Mouse (Mus musculus) liver, embryonic 15.5 days (tissue): Measurements from ENCODE around the gene Kctd19. TPM values are rescaled to one million over a fixed set of nuclear protein-coding genes. Genes with fewer than 3 reads are reported as not detected.

Experiments
- ATAC-seq: fragments of 200-750 bp; cut with Nextera tagmentation; 2 replicates; pipeline ENCODE4 v1.8.0; 2017; ENCODE audit warnings: moderate number of reproducible peaks, mild to moderate bottlenecking, moderate library complexity; ENCODE audit not compliant: insufficient read depth
- H3K27ac ChIP-seq: fragments of 300-500 bp; sonication (generic); replicated peaks from 2 replicates; pipeline ENCODE4 v1.5.1; 2015; ENCODE audit warnings: mild to moderate bottlenecking, inconsistent platforms
- H3K27me3 ChIP-seq: fragments of 300-500 bp; sonication (generic); 2 replicates; pipeline ENCODE4 v1.6.1; 2015; ENCODE audit warnings: mild to moderate bottlenecking, inconsistent platforms
- H3K36me3 ChIP-seq: fragments of 300-500 bp; sonication (generic); replicated peaks from 2 replicates; pipeline ENCODE4 v1.6.1; 2015; ENCODE audit warnings: moderate library complexity, mild to moderate bottlenecking, inconsistent platforms
- H3K4me1 ChIP-seq: fragments of 300-500 bp; sonication (generic); replicated peaks from 2 replicates; pipeline ENCODE4 v1.6.1; 2015; ENCODE audit warnings: inconsistent platforms
- H3K4me2 ChIP-seq: fragments of 300-500 bp; sonication (generic); 2 replicates; pipeline ENCODE4 v1.6.1; 2015; ENCODE audit warnings: moderate library complexity, mild to moderate bottlenecking, inconsistent platforms
- H3K4me3 ChIP-seq: fragments of 300-500 bp; sonication (generic); replicated peaks from 2 replicates; pipeline ENCODE4 v1.5.1; 2015; ENCODE audit warnings: mild to moderate bottlenecking, inconsistent platforms
- H3K9ac ChIP-seq: fragments of 300-500 bp; sonication (generic); 2 replicates; pipeline ENCODE4 v1.6.1; 2015; ENCODE audit warnings: moderate library complexity, mild to moderate bottlenecking, inconsistent platforms
- H3K9me3 ChIP-seq: fragments of 300-500 bp; sonication (generic); replicated peaks from 2 replicates; pipeline ENCODE4 v1.6.1; 2016; ENCODE audit warnings: inconsistent platforms
- WGBS: fragments of 180-500 bp; shearing (Covaris S2); methylation state at CpG from one replicate; pipeline ENCODE4 v1.1.7; 2015; ENCODE audit warnings: mixed read lengths; ENCODE audit not compliant: insufficient replicate concordance; 5-methylcytosine and 5-hydroxymethylcytosine counted together
- polyA plus RNA-seq: library from polyadenylated mRNA; unstranded; fragments of >200 nt; fragmentation: Nextera tagmentation; extraction: Ambion mirVana; gene quantifications from 2 replicates; pipeline ENCODE4 v1.2.1, GENCODE M21; 2015

The Kctd19 gene
- polyA plus RNA-seq, 1 experiment from 2014 or later = not detected

DNA sequence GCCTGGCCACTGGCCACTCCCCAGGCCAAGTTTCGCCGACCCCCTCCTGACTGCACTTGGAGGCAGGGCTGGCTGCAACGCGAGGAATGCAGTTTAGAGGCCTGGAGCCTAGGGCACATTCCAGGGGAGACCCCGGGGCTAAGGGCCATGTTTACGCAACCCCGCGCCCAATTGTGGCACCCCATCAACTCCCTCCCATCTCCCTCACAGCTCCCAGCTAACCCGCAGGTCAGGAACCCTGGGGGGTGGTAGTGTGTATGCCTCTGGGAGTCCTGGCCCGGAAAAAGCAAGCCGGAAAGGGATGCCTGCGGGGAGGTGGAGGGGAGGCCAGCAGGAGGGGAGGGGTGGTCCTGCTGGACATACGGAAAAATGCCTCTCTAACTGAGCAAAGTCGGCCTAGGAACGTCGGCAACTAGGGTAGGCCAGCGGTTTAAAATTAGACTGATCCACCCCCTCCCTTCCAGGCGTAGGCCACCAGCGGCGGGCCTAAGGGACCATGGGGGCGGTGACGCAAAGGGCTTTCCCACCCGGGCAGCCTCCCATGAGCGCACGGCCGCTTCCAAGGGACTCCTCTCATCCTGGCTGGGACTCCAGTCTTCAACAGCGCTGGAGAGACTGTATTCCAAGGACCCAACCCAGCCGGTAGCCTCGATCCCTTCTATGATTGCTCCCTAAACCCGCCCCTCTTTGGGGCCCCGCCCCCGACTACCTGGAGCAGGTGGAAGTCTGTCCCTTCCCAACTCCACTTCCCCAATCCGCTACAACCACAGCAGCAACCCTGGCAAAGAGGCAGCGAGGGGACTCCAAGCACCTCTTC is 66.5 kb downstream of the Kctd19 start:
- peak overlapping the region; percentile 69; the same call in 1 of the 2 replicates for H3K9ac ChIP-seq
- H3K4me3 ChIP-seq = peak overlapping the region; percentile 67
- peak overlapping the region; percentile 97 for H3K4me2 ChIP-seq
- H3K36me3 ChIP-seq = no peaks in the 10 kb centered on the region
- peaks cover 73% of the 10 kb centered on the region for H3K27me3 ChIP-seq
- peaks cover 62% of the 10 kb centered on the region for H3K4me1 ChIP-seq
- 9% methylated on average over 34 of the region's 34 CpGs for WGBS
- no peaks in the 10 kb centered on the region for H3K9me3 ChIP-seq
- H3K27ac ChIP-seq = peak overlapping the region; percentile 38
- 0 out of 2 replicates have a peak, but pooled peaks have one; percentile 5 for ATAC-seq

- peaks cover 58% of the 10 kb centered on the region for H3K27me3 ChIP-seq
- H3K4me3 ChIP-seq = no peak overlapping the region
- 33% methylated on average over 7 of the region's 7 CpGs for WGBS
- ATAC-seq = no peak
- no peaks in the 10 kb centered on the region for H3K36me3 ChIP-seq
- 0 out of 2 replicates have a peak overlapping the region, but pooled peaks have one; percentile 24 for H3K27ac ChIP-seq
- no peaks in the 10 kb centered on the region for H3K9me3 ChIP-seq
- no peak overlapping the region for H3K9ac ChIP-seq
- peak overlapping the region; percentile 35 for H3K4me2 ChIP-seq
- H3K4me1 ChIP-seq = peaks cover 71% of the 10 kb centered on the region
Observed at GRCm38 (mm10) chr8:105345061-105345975, 68.0 kb downstream of the Kctd19 start.

- Histone ChIP-seq H3K9ac (no peak overlapping the region), H3K4me1 (peaks cover 80% of the 10 kb centered on the region), H3K27me3 (peaks cover 45% of the 10 kb centered on the region), H3K27ac (no peak overlapping the region), H3K9me3 (no peaks in the 10 kb centered on the region), H3K36me3 (no peaks in the 10 kb centered on the region), H3K4me2 (no peak overlapping the region), H3K4me3 (no peak overlapping the region)
- WGBS = 59% methylated on average over 8 of the region's 8 CpGs
- ATAC-seq = no peak
Observed at GRCm38 (mm10) chr8:105343791-105344574, 69.3 kb downstream of the Kctd19 start.

DNA sequence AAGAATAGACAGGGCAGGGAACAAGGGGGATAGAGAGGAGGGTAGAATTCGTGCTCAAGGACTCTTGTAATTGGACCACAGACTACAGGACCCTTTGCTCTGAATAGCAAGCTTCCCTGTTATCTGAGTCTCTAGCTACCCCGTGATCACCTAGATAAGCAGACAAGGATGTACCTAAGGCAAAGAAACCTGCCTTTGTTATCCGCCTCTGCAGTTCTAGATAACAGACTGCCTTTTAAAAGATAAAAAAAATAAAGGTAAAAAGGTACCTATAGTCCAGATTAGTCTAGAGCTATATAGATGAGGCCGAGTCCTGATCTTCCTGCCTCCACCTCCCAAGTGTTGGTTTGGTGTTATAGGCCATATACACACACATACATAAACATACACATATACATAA is 70.5 kb downstream of the Kctd19 start:
- Histone ChIP-seq H3K27ac (no peak overlapping the region), H3K9me3 (no peaks in the 10 kb centered on the region), H3K9ac (no peak overlapping the region), H3K4me2 (no peak overlapping the region), H3K4me1 (peaks cover 74% of the 10 kb centered on the region), H3K27me3 (peaks cover 32% of the 10 kb centered on the region), H3K36me3 (no peaks in the 10 kb centered on the region), H3K4me3 (no peak overlapping the region)
- ATAC-seq = no peak
- WGBS = 40% methylated on average over 4 of the region's 4 CpGs

GRCm38 (mm10) chr8:105341399-105341798 is 71.9 kb downstream of the Kctd19 start:
- Histone ChIP-seq H3K27ac (0 out of 2 replicates have a peak overlapping the region, but pooled peaks have one; percentile 2), H3K9ac (no peak overlapping the region), H3K4me2 (no peak overlapping the region), H3K36me3 (peaks cover 4% of the 10 kb centered on the region; the same call in 1 of the 2 replicates), H3K4me3 (no peak overlapping the region), H3K4me1 (peaks cover 60% of the 10 kb centered on the region), H3K9me3 (no peaks in the 10 kb centered on the region), H3K27me3 (peaks cover 19% of the 10 kb centered on the region)
- ATAC-seq = no peak
- WGBS = 57% methylated on average over 8 of the region's 8 CpGs

- Histone ChIP-seq H3K27me3 (peaks cover 5% of the 10 kb centered on the region; the same call in 1 of the 2 replicates), H3K4me1 (peaks cover 48% of the 10 kb centered on the region), H3K27ac (no peak overlapping the region), H3K36me3 (peaks cover 13% of the 10 kb centered on the region), H3K9ac (no peak overlapping the region), H3K9me3 (no peaks in the 10 kb centered on the region), H3K4me2 (no peak overlapping the region), H3K4me3 (no peak overlapping the region)
- 36% methylated on average over 6 of the region's 6 CpGs for WGBS
- peak; percentile 46; the same call in 1 of the 2 replicates for ATAC-seq
Observed at GRCm38 (mm10) chr8:105339886-105340635, 73.2 kb downstream of the Kctd19 start.

DNA sequence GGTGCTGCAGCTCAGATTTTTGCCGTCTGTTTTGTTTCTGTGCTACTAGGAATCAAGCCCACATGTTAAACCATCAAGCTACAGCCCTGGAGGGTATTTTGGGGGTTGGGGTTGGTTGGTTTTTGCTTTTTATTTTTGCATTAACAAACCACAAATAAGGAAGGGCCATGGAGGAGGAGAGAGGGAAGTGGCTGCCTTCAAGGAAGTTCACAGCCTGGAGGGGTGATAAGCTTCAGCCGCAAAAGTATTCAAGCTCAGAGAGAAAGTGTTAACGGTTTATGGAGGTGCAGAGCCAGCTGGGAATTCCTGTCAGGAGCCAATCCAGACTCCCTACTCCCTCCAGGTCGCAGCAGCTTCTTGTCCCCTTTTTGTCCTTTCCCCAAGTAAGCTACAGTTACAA is 74.3 kb downstream of the Kctd19 start:
- peak overlapping the region; percentile 5 for H3K27ac ChIP-seq
- no peak overlapping the region for H3K9ac ChIP-seq
- WGBS = 8% methylated on average over 4 of the region's 4 CpGs

GRCm38 (mm10) chr8:105336373-105337130 is 76.8 kb downstream of the Kctd19 start:
- no peak overlapping the region for H3K4me3 ChIP-seq
- no peak overlapping the region for H3K27ac ChIP-seq
- no peaks in the 10 kb centered on the region for H3K9me3 ChIP-seq
- H3K36me3 ChIP-seq = peaks cover 31% of the 10 kb centered on the region
- H3K4me1 ChIP-seq = peaks cover 28% of the 10 kb centered on the region
- H3K4me2 ChIP-seq = no peak overlapping the region
- H3K27me3 ChIP-seq = no peaks in the 10 kb centered on the region
- ATAC-seq = no peak
- no peak overlapping the region for H3K9ac ChIP-seq
- 83% methylated on average over 32 of the region's 32 CpGs for WGBS

More for the DNA sequence above, 74.3 kb downstream of the Kctd19 start:
- ATAC-seq = no peak
- Histone ChIP-seq H3K27me3 (no peaks in the 10 kb centered on the region), H3K4me2 (peak overlapping the region; percentile 25; the same call in 1 of the 2 replicates), H3K36me3 (peaks cover 16% of the 10 kb centered on the region), H3K9me3 (no peaks in the 10 kb centered on the region), H3K4me1 (peaks cover 39% of the 10 kb centered on the region), H3K4me3 (no peak overlapping the region)
